Mouse (Mus musculus) spleen, adult 2 months (tissue): ENCODE data around the gene Ccdc141.

ENCODE experiments used
- CTCF ChIP-seq: fragments of 200-500 bp; IDR thresholded peaks from 2 replicates; pipeline ENCODE4 v1.5.1; 2011; ENCODE audit warnings: mild to moderate bottlenecking, inconsistent platforms; ENCODE audit not compliant: insufficient read depth, insufficient read length, insufficient replicate concordance; ENCODE audit errors: extremely low read depth
- POLR2A ChIP-seq: fragments of 200-500 bp; IDR thresholded peaks from 2 replicates; pipeline ENCODE4 v1.6.1; 2011; ENCODE audit warnings: low read depth, low read length, inconsistent platforms

GRCm38 (mm10) chr2:77203916-77204315 lies 33.5 kb upstream of the Ccdc141 start:
- TF ChIP-seq CTCF = no peak
- TF ChIP-seq POLR2A = no peak
